Mouse (Mus musculus): ENCODE results near the gene Eps8l2.
A peak's percentile ranks its signal among the peaks of the same experiment; 100 is the strongest.

Eps8l2 gene

DNA sequence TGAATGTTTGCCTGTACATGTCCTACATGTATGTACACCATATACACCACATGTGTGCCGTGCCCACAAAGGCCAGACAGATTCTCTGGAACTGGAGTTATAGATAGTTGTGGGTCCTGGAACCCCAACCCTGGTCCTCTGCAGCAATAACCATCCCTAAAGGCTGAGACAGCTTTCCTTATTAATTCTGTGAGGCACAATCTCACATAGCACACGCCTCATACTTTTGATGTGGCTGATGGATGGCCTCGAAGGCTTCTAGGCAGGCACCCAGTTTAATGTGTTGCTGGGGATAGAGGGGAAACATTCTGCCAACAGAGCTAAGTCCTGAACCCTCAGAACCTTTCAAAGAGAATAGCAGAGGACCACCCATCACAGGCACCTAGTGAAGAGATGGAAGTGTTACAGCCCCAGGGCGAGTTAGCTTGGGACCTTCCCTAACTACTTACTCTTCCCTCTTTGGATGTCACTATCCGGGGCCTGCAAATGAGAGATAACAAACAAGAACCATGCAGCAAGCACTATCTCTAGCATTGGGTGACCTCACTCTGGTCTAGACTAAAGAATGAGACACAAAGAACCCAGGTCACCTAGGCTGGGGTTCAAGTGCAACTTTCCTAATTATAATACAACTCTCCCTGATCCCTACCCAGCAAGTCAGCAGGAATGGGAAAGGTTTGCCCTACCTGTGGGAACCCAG, 25.8 kb downstream of the Eps8l2 start:
- no peak for DNase-seq (ENCODE audit: low read depth)

DNA sequence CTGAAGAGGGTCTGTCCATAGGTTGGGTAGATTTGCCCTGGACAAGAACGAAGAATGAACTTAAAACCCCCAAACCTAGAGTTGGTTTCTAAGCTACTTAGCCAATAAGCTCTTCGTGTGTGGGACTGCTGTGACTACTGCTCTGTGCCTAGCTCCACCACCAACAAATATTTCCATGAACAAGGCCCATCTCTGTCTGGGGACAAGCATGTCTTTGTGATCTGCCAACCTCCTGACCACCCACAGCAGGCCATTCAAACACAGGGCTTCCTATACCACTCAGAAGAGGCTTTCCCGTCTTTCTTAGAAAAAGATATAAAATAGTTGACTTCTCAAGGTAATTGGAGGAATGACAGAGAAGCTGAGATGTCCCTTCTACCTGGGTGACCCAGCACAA, 26.4 kb downstream of the Eps8l2 start:
- DNase-seq (ENCODE audit: low read depth) = no peak

DNA sequence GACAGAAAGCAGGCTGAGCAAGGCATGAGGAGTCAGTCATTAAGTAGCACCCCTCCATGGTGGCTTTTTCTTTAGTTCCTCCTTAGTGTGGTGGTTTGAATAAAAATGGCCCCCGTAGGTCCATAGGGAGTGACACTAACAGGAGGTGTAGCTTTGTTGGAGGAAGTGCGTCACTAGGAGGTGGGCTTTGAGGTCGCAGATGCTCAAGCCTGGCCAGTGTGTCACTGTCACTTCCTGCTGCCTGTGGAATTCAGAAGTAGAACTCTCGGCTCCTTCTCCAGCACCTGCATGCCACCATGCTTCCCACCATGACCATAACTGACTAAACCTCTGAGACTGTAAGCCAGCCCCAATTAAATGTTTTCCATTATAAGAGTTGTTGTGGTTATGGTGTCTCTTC, 28.7 kb downstream of the Eps8l2 start:
- no peak for DNase-seq (ENCODE audit: low read depth)

DNA sequence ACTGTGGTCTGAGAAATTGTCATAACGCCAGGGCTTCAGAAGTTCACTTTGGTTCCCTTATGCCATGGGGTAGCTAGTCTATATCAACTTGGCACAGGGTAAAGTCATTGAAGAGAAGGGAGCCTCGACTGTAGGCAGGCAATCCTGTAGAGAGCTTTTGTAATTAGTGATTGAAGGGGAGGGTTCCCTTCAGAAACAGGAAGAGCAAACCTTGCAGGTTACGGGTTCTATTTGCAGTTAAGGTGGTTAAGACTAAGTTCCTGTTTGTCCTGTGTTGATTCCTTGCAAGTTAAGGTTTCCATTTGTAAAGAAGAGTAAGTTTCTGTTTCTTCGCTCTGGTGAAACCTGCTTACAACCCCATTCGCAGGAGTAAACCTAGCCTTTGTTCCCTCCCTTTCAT, 31.2 kb downstream of the Eps8l2 start:
- DNase-seq (ENCODE audit: low read depth) = peak; percentile 41

DNA sequence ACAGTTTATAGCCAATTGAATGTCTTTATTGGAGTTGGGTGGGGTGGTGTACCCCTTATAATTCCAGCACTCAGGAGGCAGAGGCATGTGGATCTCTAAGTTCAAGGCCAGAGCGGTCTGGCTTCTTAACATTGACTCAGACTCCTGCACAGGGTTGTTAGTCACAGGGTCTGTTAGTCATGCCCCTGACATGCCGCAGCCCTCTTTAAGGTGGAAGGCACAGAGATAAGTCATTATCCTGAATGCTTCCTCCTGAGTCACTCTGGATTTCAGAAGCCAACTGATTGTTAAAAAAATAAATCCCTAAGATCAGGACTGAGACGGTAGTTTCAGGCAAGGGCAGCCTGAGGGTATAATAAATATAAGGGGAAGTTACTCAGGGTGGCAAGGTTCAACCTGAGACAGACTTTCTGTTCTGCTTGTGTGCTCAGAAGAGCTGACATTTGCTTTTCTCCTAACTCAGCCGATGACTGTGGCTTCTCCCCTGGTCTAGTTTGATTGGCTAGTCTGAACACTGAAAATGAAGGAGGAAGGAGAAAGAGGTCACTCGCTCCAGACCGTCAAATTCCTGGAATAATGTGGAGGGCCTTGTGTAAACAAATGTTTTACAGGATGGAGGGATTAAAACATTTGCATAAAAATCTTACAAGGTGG, 33.4 kb downstream of the Eps8l2 start:
- no peak for DNase-seq (ENCODE audit: low read depth)

DNA sequence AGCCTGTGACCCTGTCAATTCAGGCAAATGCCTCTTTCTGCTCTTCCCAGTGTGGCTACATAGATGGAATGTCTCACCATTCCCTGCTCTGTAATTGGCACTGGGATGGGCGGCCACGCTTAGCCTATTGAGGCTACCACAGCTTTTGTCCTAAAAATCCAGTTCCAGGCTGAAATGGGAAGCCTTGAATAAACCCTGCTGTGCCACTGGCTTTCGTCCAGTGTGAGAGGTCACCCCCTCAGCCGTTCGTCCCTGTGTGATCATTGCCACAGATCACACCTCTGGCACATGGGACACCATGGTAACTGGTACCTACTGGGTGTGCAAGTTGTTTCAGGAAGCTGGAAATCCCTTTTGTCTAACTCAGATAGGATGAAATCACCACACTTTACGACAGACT, 34.9 kb downstream of the Eps8l2 start:
- no peak for DNase-seq (ENCODE audit: low read depth)

DNA sequence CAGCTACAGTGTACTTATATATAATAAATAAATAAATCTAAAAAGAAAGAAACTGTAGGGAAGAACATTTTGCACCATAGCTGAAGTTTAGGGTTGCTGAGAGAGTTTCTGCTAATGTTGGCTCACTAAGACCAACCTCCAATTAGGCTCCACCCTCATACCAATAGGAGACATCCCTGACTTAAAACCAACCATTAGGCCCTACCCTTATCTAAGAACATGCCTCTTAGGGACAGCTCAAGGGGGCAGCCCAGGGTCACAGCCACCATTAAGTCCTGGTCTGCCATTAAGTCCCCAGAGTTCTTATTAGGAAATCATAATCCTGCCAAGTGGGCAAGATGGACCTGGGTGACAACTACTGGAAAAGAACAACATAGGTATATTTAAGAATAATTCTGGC, 35.7 kb downstream of the Eps8l2 start:
- DNase-seq (ENCODE audit: low read depth) = no peak

DNA sequence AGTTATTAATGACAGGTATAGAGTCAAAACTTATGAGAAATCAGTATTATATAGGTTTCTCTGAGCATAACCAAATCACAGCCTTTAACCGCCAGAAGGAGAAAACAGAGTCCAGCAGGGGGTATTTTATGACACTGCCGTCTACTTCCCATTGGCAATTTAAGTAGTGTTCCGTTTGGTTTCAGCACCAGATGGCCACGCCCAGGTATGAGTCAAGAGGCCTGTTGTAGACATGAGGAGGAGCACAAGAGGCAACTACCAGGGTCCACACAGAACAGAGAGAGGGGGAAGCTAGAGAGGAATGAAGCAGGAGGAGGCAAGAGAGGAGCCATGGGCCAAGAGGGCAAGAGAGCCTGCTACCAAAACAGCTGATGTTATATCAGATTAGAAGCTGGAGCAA, 40.9 kb downstream of the Eps8l2 start:
- DNase-seq (ENCODE audit: low read depth) = no peak

DNA sequence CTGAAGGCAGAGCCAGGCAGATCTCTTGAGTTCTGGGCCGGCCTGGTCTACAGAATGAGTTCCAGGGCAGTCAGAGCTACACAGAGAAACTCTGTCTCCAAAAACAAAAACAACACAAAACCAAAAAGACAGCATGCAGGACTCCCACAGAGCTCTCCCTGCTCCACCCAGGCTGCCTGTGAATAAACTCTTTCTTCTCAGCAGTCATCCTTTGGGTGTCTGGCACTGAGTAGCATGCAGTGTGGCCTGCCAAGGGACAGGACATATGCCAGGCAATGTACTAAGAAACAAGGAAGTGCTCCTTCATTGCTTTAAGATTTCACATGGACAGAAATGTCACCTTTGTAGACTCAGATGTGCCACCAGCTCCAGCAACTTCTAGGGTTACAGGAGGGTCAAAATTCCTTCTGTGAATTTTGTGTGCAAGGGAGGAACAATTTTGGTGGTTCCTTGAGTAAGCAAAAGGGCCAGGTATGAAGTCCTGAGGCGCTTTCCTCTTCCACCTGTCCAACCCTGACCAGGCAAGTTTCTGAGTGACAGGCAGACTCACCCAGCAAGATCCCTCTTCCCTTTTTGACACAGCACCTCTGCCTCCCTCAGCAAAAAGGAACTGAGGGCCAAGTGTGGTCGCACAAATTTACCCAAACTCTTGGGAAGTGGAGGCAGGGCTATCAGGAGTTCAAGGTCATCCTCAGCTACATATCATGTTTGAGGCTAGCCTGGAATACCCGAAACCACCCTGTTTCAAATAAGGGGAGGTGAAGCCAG, 42.6 kb downstream of the Eps8l2 start:
- DNase-seq (ENCODE audit: low read depth) = no peak

DNA sequence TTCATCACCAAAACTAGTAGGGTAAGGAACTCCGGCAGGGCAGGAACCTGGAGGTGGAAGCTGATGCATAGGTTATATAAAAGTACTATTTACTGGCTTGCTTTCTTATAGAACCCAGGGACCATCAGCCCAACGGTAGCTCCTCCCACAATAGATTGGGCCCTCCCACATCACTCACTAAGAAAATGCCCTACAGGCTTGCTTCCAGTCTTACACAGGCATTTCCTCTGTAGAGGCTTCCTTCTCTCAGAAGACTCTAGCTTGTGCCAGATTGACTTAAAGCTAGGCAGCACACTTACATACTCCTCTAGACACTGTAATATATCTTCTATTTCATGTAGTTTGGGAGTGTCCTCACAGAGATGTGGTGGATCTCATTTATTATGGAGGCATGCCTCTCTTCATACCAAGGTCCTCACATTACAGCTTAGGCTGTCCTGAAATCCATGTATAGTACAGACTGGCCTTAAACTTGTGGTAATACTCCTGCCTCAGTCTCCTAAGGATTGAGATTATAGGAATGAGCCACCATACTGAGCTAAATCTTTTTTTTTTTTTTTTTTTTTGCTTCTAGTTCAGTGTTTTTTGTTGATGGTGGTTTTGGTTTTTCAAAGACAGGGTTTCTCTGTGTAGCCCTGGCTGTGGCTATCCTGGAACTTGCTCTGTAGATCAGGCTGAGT, 49.3 kb downstream of the Eps8l2 start:
- no peak for DNase-seq (ENCODE audit: low read depth)

DNA sequence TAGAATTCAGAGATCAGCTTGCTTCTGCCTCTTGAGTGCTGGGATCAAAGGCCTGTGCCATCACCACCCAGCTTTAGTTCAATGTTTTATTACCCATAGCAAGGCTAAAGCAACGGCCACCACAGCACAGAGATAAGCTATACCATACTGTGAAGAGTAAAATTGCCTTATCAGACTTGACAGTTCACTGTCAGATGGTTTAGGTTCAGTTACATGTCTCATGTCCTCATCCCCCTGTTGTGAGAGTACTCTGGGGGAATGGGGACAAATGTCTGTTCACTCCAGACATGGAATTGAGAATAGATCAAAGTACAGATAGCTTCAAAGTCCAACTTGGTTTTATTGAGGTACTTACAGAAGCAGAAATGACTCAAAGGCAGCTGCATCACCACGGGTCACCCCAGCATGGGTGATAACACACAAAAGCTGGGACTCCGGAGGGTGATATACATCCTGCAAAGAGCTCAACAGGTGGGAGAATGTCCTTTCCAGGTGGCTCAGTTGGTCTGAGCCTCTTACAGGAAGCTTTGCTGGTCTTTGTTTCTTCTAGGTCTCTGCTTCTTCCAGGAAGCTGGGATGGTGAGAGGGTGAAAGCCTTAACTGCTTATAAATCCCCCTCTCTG, 49.9 kb downstream of the Eps8l2 start:
- no peak for DNase-seq (ENCODE audit: low read depth)

DNA sequence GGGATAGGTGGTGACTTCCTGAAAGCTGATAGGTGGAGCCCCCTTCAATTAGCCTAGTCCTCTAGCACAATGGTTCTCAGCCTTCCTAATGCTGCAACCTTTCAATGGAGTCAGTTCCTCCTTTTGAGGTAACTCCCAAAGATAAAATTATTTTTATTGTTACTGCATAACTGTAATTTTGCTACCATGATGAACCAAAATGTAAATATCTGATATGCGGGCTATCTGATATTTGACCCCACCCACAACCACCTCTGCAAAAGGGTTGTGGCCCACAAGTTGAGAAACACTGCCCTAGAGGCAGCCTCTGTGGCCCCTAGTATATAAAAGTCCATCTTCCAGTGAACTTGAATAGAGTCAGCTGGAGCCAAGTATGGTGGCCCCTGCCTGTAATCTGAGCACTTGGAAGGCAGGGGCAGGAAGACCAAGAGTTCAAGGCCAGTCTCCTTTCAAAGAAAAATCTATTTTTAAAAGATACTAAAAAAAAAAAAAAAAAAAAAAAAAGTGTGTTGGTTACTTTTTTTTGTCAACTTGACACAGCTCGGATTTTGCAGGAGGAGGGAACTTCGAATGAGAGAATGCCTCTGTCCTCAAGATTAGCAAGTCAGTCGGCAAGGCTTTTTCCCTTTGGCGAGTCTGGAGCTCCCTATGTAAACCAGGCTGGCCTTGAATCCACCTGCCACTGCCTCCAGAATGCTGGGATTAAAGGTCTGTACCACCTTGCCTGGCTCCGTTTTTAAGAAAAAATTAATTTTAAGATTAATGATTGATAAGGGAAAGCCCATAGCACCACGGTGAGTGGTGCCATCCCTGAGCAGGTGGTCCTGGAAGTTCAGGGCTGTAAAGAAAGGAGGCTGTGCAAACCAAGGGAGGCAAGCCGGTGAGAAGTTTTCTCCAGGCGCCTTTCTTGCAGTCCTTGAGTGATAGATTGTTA, 51.9 kb downstream of the Eps8l2 start:
- DNase-seq (ENCODE audit: low read depth) = no peak

DNA sequence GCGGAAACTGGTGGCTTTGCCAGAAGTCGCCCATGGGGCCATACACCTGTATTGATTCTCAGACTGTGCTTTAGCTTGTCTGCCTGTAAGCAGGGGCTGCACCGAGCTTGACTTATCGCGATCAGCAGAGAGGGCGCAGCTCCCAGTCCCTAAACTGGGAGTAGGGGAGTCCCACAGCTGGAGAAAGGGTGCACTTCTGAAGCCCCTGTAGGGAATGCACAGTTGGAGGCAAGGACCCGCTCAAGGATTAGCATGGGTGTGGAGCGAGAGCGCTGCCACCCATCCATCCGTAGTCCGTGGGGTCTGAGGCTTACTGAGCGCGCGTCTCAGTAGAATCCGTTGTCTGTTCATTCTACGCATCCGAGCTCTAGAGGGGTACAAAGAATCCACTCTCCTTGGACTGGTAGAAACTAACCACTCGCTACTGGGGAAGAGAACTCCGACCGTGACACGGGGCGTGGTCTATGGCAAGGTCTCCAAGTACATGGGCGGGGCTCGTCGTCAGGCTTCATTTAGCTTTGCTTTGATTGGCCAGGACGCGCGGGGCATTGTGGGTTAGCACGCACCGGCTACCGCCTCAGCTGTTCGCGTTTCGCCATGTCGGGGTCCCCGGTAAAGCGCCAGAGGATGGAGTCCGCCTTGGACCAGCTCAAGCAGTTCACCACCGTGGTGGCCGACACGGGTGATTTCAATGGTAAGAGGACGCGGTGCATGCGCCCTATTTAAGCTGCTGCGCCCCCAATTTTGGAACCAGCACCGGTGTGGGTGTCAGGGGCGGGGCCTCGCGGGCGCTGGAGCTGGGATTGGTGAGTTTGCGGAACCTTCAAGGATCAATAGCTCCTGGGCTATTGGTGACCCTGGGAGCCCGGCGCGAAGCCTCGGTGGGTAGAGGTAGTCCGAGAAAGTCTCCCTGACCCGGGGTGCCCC, 53.2 kb downstream of the Eps8l2 start, which contains the start of gene Taldo1:
Taldo1 (plus strand) TSS at position 575 of the 927 bp plus-strand sequence.
- DNase-seq (ENCODE audit: low read depth) = peak; percentile 96

DNA sequence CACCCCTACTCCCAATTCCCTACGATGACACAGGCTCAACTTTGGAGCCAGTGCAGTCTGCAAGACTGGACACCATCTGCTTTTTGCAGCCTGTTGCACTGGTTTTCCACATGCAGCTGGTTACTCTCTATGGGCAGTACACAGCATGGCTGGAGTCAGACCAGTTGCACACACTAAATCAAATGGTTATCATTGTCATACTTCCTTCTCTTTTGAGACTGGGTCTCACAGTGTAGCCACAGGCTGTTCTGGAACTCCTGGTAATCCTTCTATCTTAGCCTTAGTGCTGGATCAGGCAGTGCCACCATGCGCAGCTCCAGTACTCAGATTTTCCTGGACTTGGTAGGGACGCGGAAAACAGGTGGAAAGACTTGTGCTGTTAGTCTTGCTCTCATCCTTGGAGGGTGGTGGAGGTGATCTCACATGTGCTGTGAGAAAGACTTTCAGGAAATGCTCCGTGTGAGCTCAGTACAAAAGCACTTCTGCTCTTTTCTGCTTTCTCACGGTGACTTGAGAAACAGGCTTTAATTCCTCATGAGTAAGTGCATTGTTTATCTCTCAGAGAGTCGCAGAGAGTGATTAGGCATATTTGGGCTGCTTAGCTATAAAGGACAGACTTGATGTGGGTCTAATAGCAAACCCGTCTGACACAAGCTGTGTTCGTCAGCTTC, 54.0 kb downstream of the Eps8l2 start:
- DNase-seq (ENCODE audit: low read depth) = peak; percentile 44

DNA sequence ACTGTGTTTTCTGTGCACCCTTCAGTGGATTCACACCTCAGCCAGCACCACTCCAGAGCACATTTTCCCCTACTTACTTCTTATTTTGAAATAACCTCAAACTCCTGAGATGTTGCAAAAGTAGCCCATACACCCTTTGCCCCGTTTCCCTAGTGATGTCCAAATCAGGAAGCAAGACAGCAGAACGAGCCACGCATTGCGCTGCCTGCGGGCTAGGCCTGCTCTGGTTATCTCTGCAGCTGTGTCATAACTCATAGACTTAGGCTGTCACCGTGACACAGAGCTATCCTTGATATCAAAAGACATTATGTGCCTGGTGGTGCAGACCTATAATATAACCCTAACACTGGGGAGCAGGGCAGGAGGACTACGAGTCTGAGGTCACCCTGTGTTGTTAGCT, 55.5 kb downstream of the Eps8l2 start:
- DNase-seq (ENCODE audit: low read depth) = no peak

DNA sequence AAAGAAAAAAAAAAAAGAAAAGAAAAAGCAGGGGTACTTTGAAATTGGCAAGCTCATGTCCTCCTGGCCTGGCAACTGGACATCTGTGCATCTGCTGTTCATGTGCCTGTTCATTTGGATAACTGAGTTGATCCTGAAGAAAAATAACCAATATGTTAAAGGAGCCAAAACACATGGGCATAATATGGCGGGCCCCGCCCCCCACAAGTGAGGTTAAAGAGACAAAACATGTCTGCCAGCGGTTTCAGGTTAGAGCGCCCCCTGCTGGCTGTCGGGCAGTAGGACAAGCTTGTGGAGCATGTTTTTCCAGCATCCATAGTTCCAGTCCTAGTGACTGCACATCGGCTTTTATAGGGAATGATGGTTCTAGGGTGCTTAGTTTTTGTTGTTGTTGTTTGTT, 56.1 kb downstream of the Eps8l2 start:
- DNase-seq (ENCODE audit: low read depth) = peak; percentile 86

DNA sequence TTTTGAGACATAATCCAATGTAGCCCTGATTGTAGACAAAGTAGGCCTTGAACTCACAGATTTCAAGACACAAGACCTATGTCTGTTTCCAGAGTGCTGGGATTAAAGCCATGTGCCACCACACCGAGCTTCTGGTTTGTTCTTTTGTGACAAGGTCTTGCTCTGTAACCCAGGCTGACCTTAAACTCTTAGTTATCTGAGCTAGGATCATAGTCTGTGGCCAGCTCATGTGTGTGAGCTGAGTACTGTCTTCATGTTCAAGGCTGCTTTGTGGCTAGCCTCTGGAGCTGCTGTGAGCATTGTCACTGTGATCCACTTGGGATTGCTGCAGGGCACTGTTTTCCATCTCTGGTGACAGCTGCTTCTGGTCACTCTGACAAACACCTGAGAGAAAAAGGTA, 56.7 kb downstream of the Eps8l2 start:
- no peak for DNase-seq (ENCODE audit: low read depth)

DNA sequence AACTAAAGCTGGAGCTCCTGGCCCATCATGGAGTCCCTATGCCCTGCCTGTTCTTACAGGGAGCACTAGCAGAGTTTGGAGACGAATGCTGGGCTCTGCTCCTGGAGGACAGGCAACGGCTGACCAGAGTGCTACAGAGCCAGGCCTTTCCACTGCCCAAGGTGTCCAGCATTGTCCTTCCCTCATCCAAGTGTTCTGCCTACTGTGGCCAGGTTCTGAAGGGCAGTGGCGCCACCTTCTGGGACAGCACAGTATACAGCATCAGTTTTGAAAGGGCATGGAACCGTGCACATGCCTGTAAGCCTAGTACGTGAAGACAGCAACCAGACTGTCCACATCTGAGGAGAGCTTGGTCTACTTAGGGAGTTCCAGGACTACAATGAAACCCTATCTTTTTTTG, 64.6 kb downstream of the Eps8l2 start:
- peak; percentile 76 for DNase-seq (ENCODE audit: low read depth)

DNA sequence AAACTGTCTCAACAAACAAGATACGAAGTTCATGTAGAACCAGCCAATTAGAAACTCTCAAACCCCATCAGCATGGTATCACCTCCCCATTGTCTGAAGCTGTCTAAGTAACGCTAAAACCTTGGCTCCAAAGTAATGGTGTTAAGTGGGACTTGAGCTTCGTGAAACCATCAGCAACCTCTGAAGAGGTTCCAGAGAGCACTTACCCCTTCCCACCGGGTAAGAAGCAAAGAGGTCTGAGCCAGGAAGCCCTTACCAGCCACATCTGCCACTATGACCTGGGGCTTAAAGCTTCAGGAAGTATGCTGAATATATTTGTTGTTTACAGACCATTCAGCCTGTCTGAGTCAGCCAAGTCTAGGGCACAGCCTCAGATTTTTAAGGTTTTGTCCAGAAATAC, 66.8 kb downstream of the Eps8l2 start:
- no peak for DNase-seq (ENCODE audit: low read depth)

All from naive thymus-derived CD4-positive, alpha-beta T cell, adult 2 months (primary cell).